Mouse (Mus musculus) myocyte (in vitro differentiated cells): ENCODE results near the gene Myom3. TPM values are rescaled to one million over a fixed set of nuclear protein-coding genes. Genes with fewer than 3 reads are reported as not detected.

Source experiments
- H3K27me3 ChIP-seq: one replicate; pipeline ENCODE4 v1.6.1; 2011; ENCODE audit not compliant: control insufficient read depth, insufficient read depth, insufficient read length
- H3K36me3 ChIP-seq: one replicate; pipeline ENCODE4 v1.6.1; 2011; ENCODE audit not compliant: control insufficient read depth, insufficient read depth
- H3K4me2 ChIP-seq: one replicate; pipeline ENCODE4 v1.6.1; 2011; ENCODE audit warnings: low read depth, control low read depth
- H3K4me3 ChIP-seq: one replicate; pipeline ENCODE4 v1.5.1; 2011; ENCODE audit warnings: mild to moderate bottlenecking, control low read depth, moderate library complexity
- H3K79me2 ChIP-seq: one replicate; pipeline ENCODE4 v1.6.1; 2011; ENCODE audit not compliant: control insufficient read depth, insufficient read depth
- H3ac ChIP-seq: one replicate; pipeline ENCODE4 v1.6.1; 2011; ENCODE audit not compliant: control insufficient read depth, insufficient read length
- CEBPB ChIP-seq: IDR thresholded peaks from 2 replicates; pipeline ENCODE4 v1.6.1; 2011; ENCODE audit warnings: mild to moderate bottlenecking, moderate library complexity; ENCODE audit not compliant: poor library complexity, insufficient read depth, severe bottlenecking
- E2F4 ChIP-seq: IDR thresholded peaks from one replicate; pipeline ENCODE4 v1.6.1; 2011; ENCODE audit warnings: mild to moderate bottlenecking, control low read depth, moderate library complexity; ENCODE audit not compliant: insufficient read depth
- MAX ChIP-seq: IDR thresholded peaks from one replicate; pipeline ENCODE4 v1.6.1; 2011; ENCODE audit warnings: low read depth, mild to moderate bottlenecking, control low read depth
- MYOD1 ChIP-seq, 3 experiments: IDR thresholded peaks; one replicate each; pipeline ENCODE4 v1.6.1; 2011; ENCODE audit warnings: control low read depth in 2 of 3, low read depth in 2 of 3, mild to moderate bottlenecking in 2 of 3, moderate library complexity in 1 of 3; ENCODE audit not compliant: insufficient read length in 2 of 3, control insufficient read depth in 1 of 3
- MYOG ChIP-seq, 3 experiments: IDR thresholded peaks; one replicate each; pipeline ENCODE4 v1.6.1; 2011; ENCODE audit warnings: control low read depth in 2 of 3, low read depth in 2 of 3, mild to moderate bottlenecking in 2 of 3; ENCODE audit not compliant: insufficient read length in 2 of 3, control insufficient read depth in 1 of 3, insufficient read depth in 1 of 3
- POLR2A ChIP-seq: IDR thresholded peaks from one replicate; pipeline ENCODE4 v1.6.1; 2011; ENCODE audit warnings: low read depth, mild to moderate bottlenecking, control low read depth, moderate library complexity; ENCODE audit not compliant: insufficient read length
- POLR2AphosphoS2 ChIP-seq: IDR thresholded peaks from one replicate; pipeline ENCODE4 v1.6.1; 2011; ENCODE audit warnings: low read depth, control low read depth; ENCODE audit not compliant: insufficient read length
- REST ChIP-seq: IDR thresholded peaks from one replicate; pipeline ENCODE4 v1.6.1; 2011; ENCODE audit warnings: mild to moderate bottlenecking, control low read depth, moderate library complexity; ENCODE audit not compliant: insufficient read depth, insufficient read length
- SRF ChIP-seq: IDR thresholded peaks from one replicate; pipeline ENCODE4 v1.6.1; 2011; ENCODE audit warnings: low read depth; ENCODE audit not compliant: control insufficient read depth, insufficient read length
- TCF12 ChIP-seq: IDR thresholded peaks from one replicate; pipeline ENCODE4 v1.6.1; 2011; ENCODE audit warnings: mild to moderate bottlenecking, control low read depth; ENCODE audit not compliant: poor library complexity, insufficient read depth, severe bottlenecking
- TCF3 ChIP-seq: IDR thresholded peaks from one replicate; pipeline ENCODE4 v1.6.1; 2011; ENCODE audit warnings: low read depth, control low read depth; ENCODE audit not compliant: insufficient read length
- USF1 ChIP-seq: IDR thresholded peaks from one replicate; pipeline ENCODE4 v1.6.1; 2011; ENCODE audit warnings: low read depth, mild to moderate bottlenecking, control low read depth, moderate library complexity
- polyA plus RNA-seq: library from polyadenylated mRNA; unstranded; fragments of >200 nt; fragmentation: generic; extraction: Trizol; gene quantifications from one replicate; pipeline ENCODE4 v1.2.1, GENCODE M21; 2012; ENCODE audit warnings: missing spikeins

The Myom3 gene
- polyA plus RNA-seq, 1 experiment = 97.1 TPM

DNA sequence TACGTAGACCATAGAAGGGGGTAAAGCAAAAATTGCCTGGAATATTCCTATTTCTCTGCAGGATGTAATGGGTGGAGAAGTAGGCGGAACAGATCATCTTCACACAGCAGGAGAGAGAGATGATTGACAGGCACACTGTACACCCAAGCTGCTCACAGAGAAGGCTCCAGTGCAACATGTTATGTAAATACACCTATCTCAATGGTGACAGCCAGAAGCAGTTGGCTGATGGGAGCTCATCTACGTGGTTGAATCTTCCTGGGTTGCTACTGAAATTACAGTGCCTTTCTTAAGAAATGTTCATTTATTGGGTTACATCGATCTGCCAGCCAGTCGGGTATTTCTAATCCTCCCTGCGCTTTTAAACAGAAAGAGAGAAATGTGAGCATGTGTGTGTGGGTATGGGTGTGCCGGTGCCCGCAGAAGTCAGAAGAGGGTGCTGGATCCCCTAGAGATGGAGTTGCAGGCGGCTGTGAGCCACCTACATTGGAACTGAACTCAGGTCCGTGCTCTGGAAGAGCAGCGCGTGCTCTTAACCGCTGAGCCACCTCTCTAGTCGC, 94.6 kb downstream of the Myom3 start:
- Histone ChIP-seq H3K4me3 (no peak overlapping the region), H3K27me3 (no peaks in the 10 kb centered on the region), H3ac (no peak overlapping the region), H3K36me3 (no peaks in the 10 kb centered on the region), H3K4me2 (no peak overlapping the region), H3K79me2 (peaks cover 26% of the 10 kb centered on the region)
- TF ChIP-seq USF1 = no peak
- no peak for TF ChIP-seq POLR2A
- TF ChIP-seq MYOD1 (IDR thresholded peaks at IDR 0.05; ENCODE audit: control insufficient read depth in 1 of 3, insufficient read length in 2 of 3, low read depth in 2 of 3) = no peak
- no peak for TF ChIP-seq CEBPB
- TF ChIP-seq POLR2AphosphoS2 = no peak
- no peak for TF ChIP-seq E2F4
- no peak for TF ChIP-seq REST
- no peak for TF ChIP-seq MYOG (IDR thresholded peaks at IDR 0.05; ENCODE audit: control insufficient read depth in 1 of 3, insufficient read depth in 1 of 3, insufficient read length in 2 of 3, low read depth in 2 of 3)
- no peak for TF ChIP-seq MAX
- no peak for TF ChIP-seq SRF
- no peak for TF ChIP-seq TCF12
- TF ChIP-seq TCF3 = no peak

DNA sequence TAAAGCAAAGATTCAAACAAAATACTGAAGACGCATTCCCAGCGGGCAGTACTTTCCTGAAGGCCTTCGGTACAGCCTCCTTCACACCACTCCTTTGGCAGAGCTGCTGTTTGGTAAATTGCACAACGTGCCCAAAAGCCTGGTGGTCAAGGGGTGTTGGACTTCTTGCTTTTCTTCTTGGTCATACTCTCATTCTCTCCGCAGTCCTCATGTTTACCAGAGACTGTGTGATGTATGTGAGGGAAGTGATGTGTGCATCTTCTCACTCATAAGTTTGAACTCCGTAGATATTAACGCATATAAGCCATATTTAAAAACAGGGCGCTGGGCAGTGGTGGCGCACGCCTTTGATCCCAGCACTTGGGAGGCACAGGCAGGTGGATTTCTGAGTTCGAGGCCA, 95.1 kb downstream of the Myom3 start:
- Histone ChIP-seq H3K36me3 (no peaks in the 10 kb centered on the region), H3K4me2 (peak overlapping the region; percentile 86), H3K79me2 (peaks cover 32% of the 10 kb centered on the region), H3ac (no peak overlapping the region), H3K27me3 (no peaks in the 10 kb centered on the region), H3K4me3 (peak overlapping the region; percentile 82)
- TF ChIP-seq MYOD1 (IDR thresholded peaks at IDR 0.05; ENCODE audit: control insufficient read depth in 1 of 3, insufficient read length in 2 of 3, low read depth in 2 of 3) (no peak), MAX (no peak), E2F4 (no peak), POLR2AphosphoS2 (no peak), REST (no peak), CEBPB (no peak), TCF3 (no peak), USF1 (no peak), TCF12 (no peak), MYOG (IDR thresholded peaks at IDR 0.05; ENCODE audit: control insufficient read depth in 1 of 3, insufficient read depth in 1 of 3, insufficient read length in 2 of 3, low read depth in 2 of 3) (no peak), POLR2A (no peak), SRF (no peak)

DNA sequence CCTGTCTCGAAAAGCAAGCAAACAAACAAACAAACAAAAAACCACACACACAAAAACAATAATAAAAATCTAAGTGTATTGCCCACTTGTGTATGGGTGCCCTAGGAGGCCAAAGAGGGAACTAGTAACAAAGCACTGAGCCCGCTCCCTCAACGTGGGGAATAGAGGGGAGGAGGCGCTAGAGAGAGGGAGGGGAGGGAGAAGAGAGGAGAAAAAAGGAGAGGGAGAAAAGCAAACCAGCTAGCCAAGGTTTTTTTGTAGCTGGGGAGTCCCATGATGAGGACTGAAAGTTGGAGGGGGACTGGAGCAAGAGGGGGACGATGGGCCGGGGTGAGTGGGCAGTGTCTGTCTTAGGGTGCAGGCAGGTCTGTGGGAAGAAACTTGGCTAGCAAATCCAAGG, 95.6 kb downstream of the Myom3 start:
- Histone ChIP-seq H3K4me3 (peak overlapping the region; percentile 82), H3K36me3 (no peaks in the 10 kb centered on the region), H3K79me2 (peaks cover 36% of the 10 kb centered on the region), H3K4me2 (peak overlapping the region; percentile 86), H3K27me3 (no peaks in the 10 kb centered on the region), H3ac (peak overlapping the region; percentile 93)
- TF ChIP-seq SRF (no peak), MYOG (IDR thresholded peaks at IDR 0.05; ENCODE audit: control insufficient read depth in 1 of 3, insufficient read depth in 1 of 3, insufficient read length in 2 of 3, low read depth in 2 of 3) (no peak), TCF12 (no peak), TCF3 (no peak), CEBPB (no peak), MYOD1 (IDR thresholded peaks at IDR 0.05; ENCODE audit: control insufficient read depth in 1 of 3, insufficient read length in 2 of 3, low read depth in 2 of 3) (no peak), REST (no peak), POLR2A (no peak), MAX (no peak), USF1 (no peak), E2F4 (no peak), POLR2AphosphoS2 (no peak)

DNA sequence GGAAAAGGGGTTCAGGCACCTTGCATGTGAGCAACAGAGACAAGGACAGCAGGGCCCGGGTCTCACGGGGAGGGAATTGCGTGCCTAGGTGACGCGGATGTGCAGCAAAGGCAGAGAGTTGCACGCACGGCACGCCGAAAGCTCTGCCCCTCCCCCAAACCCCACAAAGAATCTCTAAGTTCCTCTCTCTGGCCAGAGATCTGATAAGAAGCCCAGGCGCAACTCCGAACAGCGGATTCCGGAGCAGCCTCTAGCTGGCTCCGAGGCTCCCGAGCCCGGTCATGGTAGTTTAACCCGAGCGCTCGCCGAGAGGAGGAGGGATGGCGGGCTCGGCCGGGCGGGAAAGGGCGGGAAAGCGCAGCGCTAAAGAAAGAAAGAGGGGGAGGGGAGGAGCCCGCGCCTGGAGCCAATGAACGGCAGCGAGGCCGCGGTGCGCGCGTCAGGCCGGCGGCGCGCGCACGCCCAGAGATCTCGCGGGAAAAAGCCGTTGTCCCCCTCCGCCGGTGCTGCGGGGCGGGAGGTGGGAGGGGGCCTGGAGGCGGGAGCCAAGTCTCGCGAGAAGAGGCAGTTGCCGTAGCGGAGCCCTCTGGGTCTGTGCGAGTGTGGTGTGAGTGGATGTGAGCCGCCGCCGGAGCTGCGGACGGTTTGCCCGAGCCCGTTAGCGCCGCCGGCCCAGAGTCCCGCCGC, 96.2 kb downstream of the Myom3 start, which contains the start of gene Srsf10:
Gene Srsf10, plus strand, starts transcription at position 212 of the 687 bp plus-strand sequence.
- no peaks in the 10 kb centered on the region for H3K36me3 ChIP-seq
- no peaks in the 10 kb centered on the region for H3K27me3 ChIP-seq
- peak within 1 kb of the TSS; percentile 87 for H3K4me2 ChIP-seq
- peaks cover 42% of the 10 kb centered on the region for H3K79me2 ChIP-seq
- H3K4me3 ChIP-seq = peak within 1 kb of the TSS; percentile 82
- H3ac ChIP-seq = peak within 1 kb of the TSS; percentile 93
- TF ChIP-seq POLR2AphosphoS2 (peak; percentile 89), POLR2A (peak; percentile 89), REST (no peak), E2F4 (peak; percentile 77)
